Mouse (Mus musculus) retina, adult 2 months (tissue): ENCODE data around the gene Ggta1.
"Not testable (repeated sequence)": the region's sequence is repeated elsewhere in the genome, so short reads cannot be mapped to it uniquely, and the experiment has no call there.

ENCODE experiments used
- DNase-seq: peaks from one replicate; pipeline ENCODE4 v3.0.0-alpha.2; 2012; ENCODE audit warnings: low read depth, low spot score

Ggta1 gene

GRCm38 (mm10) chr2:35460378-35460880, 2.6 kb downstream of the Ggta1 start:
- DNase-seq: no peak

GRCm38 (mm10) chr2:35459316-35459715, 3.7 kb downstream of the Ggta1 start:
- no peak for DNase-seq

GRCm38 (mm10) chr2:35458421-35458820, 4.6 kb downstream of the Ggta1 start:
- no peak for DNase-seq

- no peak for DNase-seq
Observed at GRCm38 (mm10) chr2:35453736-35454135, 9.3 kb downstream of the Ggta1 start.

- not testable (repeated sequence) for DNase-seq
Observed at GRCm38 (mm10) chr2:35452695-35453094, 10.3 kb downstream of the Ggta1 start.

- DNase-seq: no peak
Observed at GRCm38 (mm10) chr2:35451484-35452050, 11.5 kb downstream of the Ggta1 start.

GRCm38 (mm10) chr2:35450856-35451255, 12.2 kb downstream of the Ggta1 start:
- no peak for DNase-seq

GRCm38 (mm10) chr2:35449687-35450622, 13.1 kb downstream of the Ggta1 start:
- DNase-seq: no peak

GRCm38 (mm10) chr2:35448914-35449670, 13.9 kb downstream of the Ggta1 start:
- DNase-seq: no peak

- no peak for DNase-seq
Observed at GRCm38 (mm10) chr2:35448215-35448913, 14.7 kb downstream of the Ggta1 start.

- DNase-seq: no peak
Observed at GRCm38 (mm10) chr2:35447453-35447852, 15.6 kb downstream of the Ggta1 start.

- DNase-seq: no peak
Observed at GRCm38 (mm10) chr2:35446798-35447197, 16.2 kb downstream of the Ggta1 start.

- no peak for DNase-seq
Observed at GRCm38 (mm10) chr2:35446300-35446699, 16.7 kb downstream of the Ggta1 start.

- no peak for DNase-seq
Observed at GRCm38 (mm10) chr2:35445610-35446009, 17.4 kb downstream of the Ggta1 start.

GRCm38 (mm10) chr2:35444764-35445262, 18.2 kb downstream of the Ggta1 start:
- no peak for DNase-seq

- no peak for DNase-seq
Observed at GRCm38 (mm10) chr2:35443981-35444763, 18.9 kb downstream of the Ggta1 start.

GRCm38 (mm10) chr2:35443325-35443724, 19.7 kb downstream of the Ggta1 start:
- no peak for DNase-seq

- no peak for DNase-seq
Observed at GRCm38 (mm10) chr2:35442079-35442478, 21.0 kb downstream of the Ggta1 start.

GRCm38 (mm10) chr2:35441419-35441818, 21.6 kb downstream of the Ggta1 start:
- no peak for DNase-seq

GRCm38 (mm10) chr2:35440480-35440879, 22.6 kb downstream of the Ggta1 start:
- no peak for DNase-seq
